Mouse (Mus musculus) retina, adult 2 months (tissue): ENCODE data around the gene Klhl23.
A peak's percentile ranks its signal among the peaks of the same experiment; 100 is the strongest.

Source experiments
- DNase-seq: peaks from one replicate; pipeline ENCODE4 v3.0.0-alpha.2; 2012; ENCODE audit warnings: low read depth, low spot score

Gene Klhl23

GRCm38 (mm10) chr2:69829680-69830079 lies 7.9 kb downstream of the Klhl23 start:
- DNase-seq: no peak

- no peak for DNase-seq
Measured at GRCm38 (mm10) chr2:69830116-69830515, 8.4 kb downstream of the Klhl23 start.

- DNase-seq: no peak
Measured at GRCm38 (mm10) chr2:69837244-69837967, 15.7 kb downstream of the Klhl23 start.

- no peak for DNase-seq
Measured at GRCm38 (mm10) chr2:69837996-69838395, 16.3 kb downstream of the Klhl23 start.

- no peak for DNase-seq
Measured at GRCm38 (mm10) chr2:69838707-69839106, 17.0 kb downstream of the Klhl23 start.

GRCm38 (mm10) chr2:69840261-69840660 lies 18.5 kb downstream of the Klhl23 start:
- DNase-seq: no peak

GRCm38 (mm10) chr2:69849215-69849614 lies 27.5 kb downstream of the Klhl23 start:
- DNase-seq: no peak

GRCm38 (mm10) chr2:69851427-69852058 lies 29.8 kb downstream of the Klhl23 start:
- DNase-seq: no peak

GRCm38 (mm10) chr2:69856392-69856791 lies 34.6 kb downstream of the Klhl23 start:
- no peak for DNase-seq

GRCm38 (mm10) chr2:69857882-69858281 lies 36.1 kb downstream of the Klhl23 start:
- no peak for DNase-seq

- DNase-seq: no peak
Measured at GRCm38 (mm10) chr2:69860972-69861452, 39.3 kb downstream of the Klhl23 start.

GRCm38 (mm10) chr2:69861485-69862091 lies 39.8 kb downstream of the Klhl23 start, which contains the start of gene Ssb:
Ssb (plus strand) TSS chr2:69861562.
- peak; percentile 81 for DNase-seq

- no peak for DNase-seq
Measured at GRCm38 (mm10) chr2:69862117-69862657, 40.4 kb downstream of the Klhl23 start.

GRCm38 (mm10) chr2:69883990-69884391 lies 62.2 kb downstream of the Klhl23 start:
- DNase-seq: no peak

GRCm38 (mm10) chr2:69884581-69884980 lies 62.8 kb downstream of the Klhl23 start:
- DNase-seq: no peak

GRCm38 (mm10) chr2:69885050-69885449 lies 63.3 kb downstream of the Klhl23 start:
- DNase-seq: no peak

- peak; percentile 64 for DNase-seq
Measured at GRCm38 (mm10) chr2:69885451-69886305, 63.9 kb downstream of the Klhl23 start, which contains the start of gene Mettl5. Mettl5 (minus strand) TSS chr2:69885615.
